Mouse (Mus musculus) hindbrain, embryonic 14.5 days (tissue): ENCODE measurements around the gene Zfp593. TPM values are rescaled to one million over a fixed set of nuclear protein-coding genes. Genes with fewer than 3 reads are reported as not detected.
A peak's percentile ranks its signal among the peaks of the same experiment; 100 is the strongest.
"Not testable (repeated sequence)": the region's sequence is repeated elsewhere in the genome, so short reads cannot be mapped to it uniquely, and the experiment has no call there.

Experiments used
- ATAC-seq: fragments of 200-750 bp; cut with Nextera tagmentation; 2 replicates; pipeline ENCODE4 v1.8.0; 2017; ENCODE audit warnings: moderate number of reproducible peaks, mild to moderate bottlenecking, moderate TSS enrichment, moderate library complexity; ENCODE audit not compliant: low FRiP score
- DNase-seq: peaks from one replicate; pipeline ENCODE4 v3.0.0-alpha.2; 2015; ENCODE audit warnings: low spot score
- H3K27ac ChIP-seq: fragments of 300-500 bp; sonication (generic); 2 replicates; pipeline ENCODE4 v1.5.1; 2014; ENCODE audit warnings: mild to moderate bottlenecking, moderate library complexity
- H3K27me3 ChIP-seq: fragments of 300-500 bp; sonication (generic); 2 replicates; pipeline ENCODE4 v1.6.1; 2014; ENCODE audit warnings: mild to moderate bottlenecking, low read length, mixed read lengths; ENCODE audit not compliant: control insufficient read depth, insufficient read depth
- H3K36me3 ChIP-seq: fragments of 300-500 bp; sonication (generic); replicated peaks from 2 replicates; pipeline ENCODE4 v1.6.1; 2014; ENCODE audit not compliant: control insufficient read depth, insufficient read depth
- H3K4me1 ChIP-seq: fragments of 300-500 bp; sonication (generic); replicated peaks from 2 replicates; pipeline ENCODE4 v1.6.1; 2014; ENCODE audit warnings: antibody characterized with exemption, low read length, mixed read lengths; ENCODE audit not compliant: control insufficient read depth, insufficient read depth
- H3K4me2 ChIP-seq: fragments of 300-500 bp; sonication (generic); replicated peaks from 2 replicates; pipeline ENCODE4 v1.6.1; 2014; ENCODE audit warnings: mild to moderate bottlenecking, moderate library complexity
- H3K4me3 ChIP-seq: fragments of 300-500 bp; sonication (generic); replicated peaks from 2 replicates; pipeline ENCODE4 v1.5.1; 2014; ENCODE audit warnings: mild to moderate bottlenecking, low read length
- H3K9ac ChIP-seq: fragments of 300-500 bp; sonication (generic); 2 replicates; pipeline ENCODE4 v1.6.1; 2014
- H3K9me3 ChIP-seq: fragments of 300-500 bp; sonication (generic); 2 replicates; pipeline ENCODE4 v1.6.1; 2016; ENCODE audit warnings: low read length; ENCODE audit not compliant: control insufficient read depth
- whole genome bisulfite sequencing: fragments of 180-500 bp; shearing (Covaris S2); extraction: QIAGEN DNeasy Blood & Tissue Kit; methylation state at CpG from one replicate; pipeline ENCODE4 v1.1.7; 2014; 5-methylcytosine and 5-hydroxymethylcytosine counted together
- polyA plus RNA-seq: library from polyadenylated mRNA; unstranded; fragments of >200 nt; fragmentation: Nextera tagmentation; extraction: Ambion mirVana; gene quantifications from 2 replicates; pipeline ENCODE4 v1.2.1, GENCODE M21; 2014

Zfp593 gene
- polyA plus RNA-seq, 1 experiment from 2014 or later = 14.4 TPM

- no peaks in the 10 kb centered on the region for H3K9me3 ChIP-seq
- no peak overlapping the region for H3K9ac ChIP-seq
- DNase-seq = no peak
- no peaks in the 10 kb centered on the region for H3K27me3 ChIP-seq
- no peak overlapping the region for H3K27ac ChIP-seq
- no peak for ATAC-seq
- H3K36me3 ChIP-seq = peaks cover 46% of the 10 kb centered on the region
- H3K4me1 ChIP-seq = peaks cover 20% of the 10 kb centered on the region
- 96% methylated on average over 2 of the region's 2 CpGs for WGBS
- no peak overlapping the region for H3K4me3 ChIP-seq
- H3K4me2 ChIP-seq = no peak overlapping the region
Observed at GRCm38 (mm10) chr4:134284942-134285341, 39.5 kb upstream of the Zfp593 start.

DNA sequence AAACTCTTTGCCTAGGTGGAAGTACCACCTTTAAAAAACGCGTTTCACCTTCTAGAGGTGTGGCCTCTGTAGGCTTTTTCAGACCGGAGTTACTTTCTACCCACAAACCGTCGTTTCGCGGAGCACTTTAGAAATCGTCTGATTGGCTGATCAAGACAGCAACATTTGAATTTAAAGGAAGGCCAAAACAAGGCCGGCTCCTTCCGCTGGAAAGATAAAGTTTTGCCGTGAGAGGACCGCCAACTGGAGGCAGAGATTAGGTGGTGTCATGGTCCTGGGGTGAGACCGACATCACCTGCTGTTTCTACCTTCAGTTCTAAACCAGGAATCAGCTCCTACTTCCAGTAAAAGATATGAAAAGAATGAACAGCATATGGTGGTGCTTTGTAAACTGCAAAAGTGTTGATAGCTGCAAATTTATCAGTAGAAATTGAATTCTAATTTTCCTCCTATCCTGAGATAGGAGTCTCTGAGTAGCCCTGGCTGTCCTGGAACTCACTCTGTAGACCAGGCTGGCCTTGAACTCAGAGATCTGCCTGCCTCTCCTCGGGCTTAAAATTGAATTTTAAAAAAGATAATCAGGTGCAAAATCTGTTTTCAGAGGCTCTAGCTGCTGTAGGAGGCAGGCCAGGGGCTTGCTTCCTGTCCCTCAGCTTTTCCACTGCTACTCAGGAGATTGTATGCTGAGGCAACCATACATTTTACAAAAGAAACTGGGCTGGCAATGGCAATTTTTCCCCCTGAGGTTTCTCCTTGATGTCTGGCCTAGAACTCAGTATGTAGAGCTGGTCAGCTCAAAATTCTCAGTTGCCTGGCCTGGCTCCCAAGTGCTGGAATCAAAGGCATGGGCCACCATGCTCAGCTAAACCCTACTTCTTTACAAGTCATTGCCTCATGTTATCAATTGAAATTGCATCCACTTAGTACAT, 28.3 kb upstream of the Zfp593 start:
- no peaks in the 10 kb centered on the region for H3K4me1 ChIP-seq
- DNase-seq (no peak), ATAC-seq (no peak)
- WGBS = 6% methylated on average over 14 of the region's 14 CpGs
- no peak overlapping the region for H3K9ac ChIP-seq
- H3K36me3 ChIP-seq = peaks cover 34% of the 10 kb centered on the region
- no peak overlapping the region for H3K4me3 ChIP-seq
- H3K4me2 ChIP-seq = peak overlapping the region; percentile 15; the same call in 1 of the 2 replicates
- no peaks in the 10 kb centered on the region for H3K9me3 ChIP-seq
- H3K27me3 ChIP-seq = no peaks in the 10 kb centered on the region
- H3K27ac ChIP-seq = no peak overlapping the region

- DNase-seq (no peak), ATAC-seq (no peak)
- no peak overlapping the region for H3K4me3 ChIP-seq
- peaks cover 26% of the 10 kb centered on the region for H3K36me3 ChIP-seq
- H3K27ac ChIP-seq = no peak overlapping the region
- no peaks in the 10 kb centered on the region for H3K9me3 ChIP-seq
- WGBS = 33% methylated on average over 12 of the region's 13 CpGs
- H3K4me1 ChIP-seq = no peaks in the 10 kb centered on the region
- H3K27me3 ChIP-seq = no peaks in the 10 kb centered on the region
- H3K4me2 ChIP-seq = peak overlapping the region; percentile 15; the same call in 1 of the 2 replicates
- H3K9ac ChIP-seq = no peak overlapping the region
Observed at GRCm38 (mm10) chr4:134272731-134273416, 27.5 kb upstream of the Zfp593 start.

GRCm38 (mm10) chr4:134271979-134272378, 26.6 kb upstream of the Zfp593 start:
- WGBS = 86% methylated on average over 7 of the region's 7 CpGs
- no peak for ATAC-seq

DNA sequence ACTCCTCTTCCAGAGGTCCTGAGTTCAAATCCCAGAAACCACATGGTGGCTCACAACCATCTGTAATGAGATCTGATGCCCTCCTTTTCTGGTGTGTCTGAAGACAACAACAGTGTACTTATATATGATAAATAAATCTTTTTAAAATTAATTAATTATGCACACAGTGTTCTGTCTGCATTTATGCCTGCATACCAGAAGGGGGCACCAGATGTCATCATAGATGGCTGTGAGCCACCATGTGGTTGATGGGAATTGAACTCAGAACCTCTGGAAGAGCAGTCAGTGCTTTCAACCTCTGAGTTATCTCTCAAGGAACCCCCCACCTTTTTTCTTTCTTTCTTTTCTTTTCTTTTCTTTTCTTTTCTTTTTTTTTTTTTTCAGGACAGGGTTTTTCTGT, 24.2 kb upstream of the Zfp593 start:
- H3K36me3 ChIP-seq, H3K4me1 ChIP-seq, H3K9ac ChIP-seq, H3K9me3 ChIP-seq, ATAC-seq, DNase-seq, H3K4me2 ChIP-seq, H3K27me3 ChIP-seq, H3K4me3 ChIP-seq, H3K27ac ChIP-seq: not testable (repeated sequence)

More at GRCm38 (mm10) chr4:134271979-134272378, 26.6 kb upstream of the Zfp593 start:
- Histone ChIP-seq H3K4me2 (no peak overlapping the region), H3K4me3 (no peak overlapping the region), H3K9me3 (no peaks in the 10 kb centered on the region), H3K4me1 (no peaks in the 10 kb centered on the region), H3K27ac (no peak overlapping the region), H3K27me3 (no peaks in the 10 kb centered on the region), H3K36me3 (peaks cover 18% of the 10 kb centered on the region), H3K9ac (no peak overlapping the region)
- no peak for DNase-seq

GRCm38 (mm10) chr4:134268102-134268655, 22.8 kb upstream of the Zfp593 start:
- Histone ChIP-seq H3K27ac (no peak overlapping the region), H3K4me1 (no peaks in the 10 kb centered on the region), H3K27me3 (no peaks in the 10 kb centered on the region), H3K4me3 (no peak overlapping the region), H3K9ac (no peak overlapping the region), H3K36me3 (no peaks in the 10 kb centered on the region), H3K4me2 (no peak overlapping the region), H3K9me3 (no peaks in the 10 kb centered on the region)
- 87% methylated on average over 19 of the region's 19 CpGs for WGBS
- DNase-seq = no peak
- no peak for ATAC-seq

GRCm38 (mm10) chr4:134265860-134266585, 20.6 kb upstream of the Zfp593 start:
- H3K36me3 ChIP-seq = no peaks in the 10 kb centered on the region
- ATAC-seq (no peak), DNase-seq (no peak)
- no peak overlapping the region for H3K27ac ChIP-seq
- H3K4me2 ChIP-seq = no peak overlapping the region
- H3K4me3 ChIP-seq = no peak overlapping the region
- H3K27me3 ChIP-seq = no peaks in the 10 kb centered on the region
- H3K9ac ChIP-seq = no peak overlapping the region
- H3K4me1 ChIP-seq = no peaks in the 10 kb centered on the region
- H3K9me3 ChIP-seq = no peaks in the 10 kb centered on the region
- WGBS = 64% methylated on average over 9 of the region's 9 CpGs

DNA sequence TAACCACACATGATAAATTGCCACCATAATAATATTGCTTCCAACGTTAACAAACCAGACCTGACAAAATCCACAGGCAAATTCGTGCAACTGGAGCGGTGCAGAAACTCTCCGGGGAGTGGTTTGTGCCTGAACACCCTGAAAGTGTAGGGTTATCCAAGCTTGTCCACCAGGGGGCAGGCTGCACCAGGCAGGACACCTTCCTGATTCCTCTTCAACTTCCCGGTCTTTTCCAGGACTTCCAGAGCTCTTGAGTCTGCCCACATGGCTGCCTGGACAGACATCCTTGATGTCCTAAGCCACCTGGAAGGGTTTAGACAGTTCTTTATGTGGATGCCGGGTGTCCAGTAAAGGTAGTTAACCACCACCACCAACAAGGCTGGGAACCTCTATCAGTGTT, 17.8 kb upstream of the Zfp593 start:
- ATAC-seq (no peak), DNase-seq (no peak)
- H3K27ac ChIP-seq = no peak overlapping the region
- H3K4me3 ChIP-seq = no peak overlapping the region
- H3K9ac ChIP-seq = no peak overlapping the region
- no peaks in the 10 kb centered on the region for H3K27me3 ChIP-seq
- no peaks in the 10 kb centered on the region for H3K9me3 ChIP-seq
- H3K36me3 ChIP-seq = no peaks in the 10 kb centered on the region
- H3K4me2 ChIP-seq = no peak overlapping the region
- 36% methylated on average over 6 of the region's 6 CpGs for WGBS
- H3K4me1 ChIP-seq = no peaks in the 10 kb centered on the region

GRCm38 (mm10) chr4:134258354-134258753, 13.0 kb upstream of the Zfp593 start:
- DNase-seq (no peak), ATAC-seq (no peak)
- H3K9ac ChIP-seq = no peak overlapping the region
- H3K4me1 ChIP-seq = no peaks in the 10 kb centered on the region
- no peak overlapping the region for H3K4me3 ChIP-seq
- H3K27me3 ChIP-seq = peaks cover 30% of the 10 kb centered on the region
- H3K27ac ChIP-seq = no peak overlapping the region
- H3K36me3 ChIP-seq = no peaks in the 10 kb centered on the region
- WGBS = 73% methylated on average over 11 of the region's 11 CpGs
- H3K4me2 ChIP-seq = no peak overlapping the region
- H3K9me3 ChIP-seq = no peaks in the 10 kb centered on the region
